Mouse (Mus musculus): ENCODE measurements around the gene Arhgap32.
"Not testable (repeated sequence)": the region's sequence is repeated elsewhere in the genome, so short reads cannot be mapped to it uniquely, and the experiment has no call there.

Arhgap32 gene

DNA sequence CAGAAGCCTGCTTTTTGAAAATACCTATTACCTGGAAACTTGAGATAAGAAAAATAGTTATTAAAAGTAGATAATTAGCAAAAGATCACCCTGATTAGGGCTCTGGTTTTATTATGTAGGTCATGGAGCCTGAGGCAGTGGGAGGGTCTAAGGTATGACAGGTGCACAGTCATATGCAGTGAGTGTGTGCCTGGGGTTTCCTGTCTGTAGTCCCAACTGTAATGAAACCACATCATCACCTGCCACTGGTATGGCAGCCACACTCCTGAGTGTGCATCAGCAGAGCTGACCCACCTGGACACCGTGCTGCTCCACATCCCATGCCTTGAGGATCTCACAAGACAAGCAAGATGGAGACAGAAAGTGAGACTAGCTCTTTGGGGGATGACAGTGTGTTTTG is at the start of gene Arhgap32:
TSS of gene Arhgap32 (plus strand) at position 351 of the 400 bp plus-strand sequence.
- no peak for DNase-seq (ENCODE audit: low spot score)

- DNase-seq (ENCODE audit: low spot score) = no peak
These were observed 43.2 kb upstream of the Arhgap32 start for GRCm38 (mm10) chr9:32072778-32073177.

DNA sequence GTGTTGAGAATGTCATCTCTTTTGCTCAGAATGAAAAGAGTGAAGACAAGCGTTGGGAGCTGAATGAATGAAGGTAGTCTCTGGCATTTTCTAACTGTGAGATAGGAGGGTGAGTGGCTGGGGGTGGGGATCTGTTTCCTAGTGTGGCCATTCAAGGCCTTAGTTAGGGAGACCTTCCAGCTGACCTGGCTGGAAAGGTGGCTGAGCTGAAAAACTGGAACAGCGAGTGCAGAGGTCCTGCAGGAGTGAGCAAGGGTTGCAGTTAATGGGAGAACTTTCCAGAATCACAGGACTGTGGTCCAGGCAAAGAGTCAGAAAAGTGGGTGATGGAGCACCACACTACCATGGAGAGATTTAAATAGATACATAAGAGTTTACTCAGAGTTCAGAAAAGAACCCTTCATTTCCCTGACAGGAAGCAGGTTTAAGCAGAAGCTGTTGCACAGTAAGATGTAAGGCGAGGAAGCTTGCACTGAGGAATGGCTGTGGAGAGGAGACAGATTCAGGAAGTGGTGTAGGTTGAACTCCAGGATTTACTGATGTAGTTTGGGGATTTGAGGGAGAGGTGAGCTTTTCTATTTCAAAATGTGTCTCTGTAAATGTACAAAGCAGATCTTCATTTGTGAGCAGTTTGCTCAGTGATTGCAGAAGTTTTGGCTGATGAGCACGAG is 27.7 kb upstream of the Arhgap32 start:
- DNase-seq (ENCODE audit: low spot score) = no peak

GRCm38 (mm10) chr9:32088882-32089281 is 27.1 kb upstream of the Arhgap32 start:
- DNase-seq (ENCODE audit: low spot score) = no peak

DNA sequence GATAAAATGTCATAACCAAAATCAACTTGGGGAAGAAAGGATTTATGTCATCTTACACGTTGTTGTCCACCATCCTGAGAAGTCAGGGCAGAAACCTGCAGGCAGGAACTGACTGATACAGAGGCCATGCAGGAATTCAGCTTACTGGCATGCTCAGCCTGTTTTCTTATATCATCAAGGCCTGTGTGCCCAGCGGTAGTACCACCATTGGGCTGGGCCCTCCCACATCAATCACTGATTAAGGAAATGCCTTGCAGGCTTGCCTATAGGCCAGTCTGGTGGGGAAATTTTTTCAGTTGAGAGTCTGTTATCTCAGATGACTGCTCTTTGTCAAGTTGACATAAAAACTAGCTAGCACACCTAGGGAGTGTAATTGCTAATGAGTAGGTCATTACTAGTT is 22.5 kb upstream of the Arhgap32 start:
- peak; percentile 13 for DNase-seq (ENCODE audit: low spot score)

DNA sequence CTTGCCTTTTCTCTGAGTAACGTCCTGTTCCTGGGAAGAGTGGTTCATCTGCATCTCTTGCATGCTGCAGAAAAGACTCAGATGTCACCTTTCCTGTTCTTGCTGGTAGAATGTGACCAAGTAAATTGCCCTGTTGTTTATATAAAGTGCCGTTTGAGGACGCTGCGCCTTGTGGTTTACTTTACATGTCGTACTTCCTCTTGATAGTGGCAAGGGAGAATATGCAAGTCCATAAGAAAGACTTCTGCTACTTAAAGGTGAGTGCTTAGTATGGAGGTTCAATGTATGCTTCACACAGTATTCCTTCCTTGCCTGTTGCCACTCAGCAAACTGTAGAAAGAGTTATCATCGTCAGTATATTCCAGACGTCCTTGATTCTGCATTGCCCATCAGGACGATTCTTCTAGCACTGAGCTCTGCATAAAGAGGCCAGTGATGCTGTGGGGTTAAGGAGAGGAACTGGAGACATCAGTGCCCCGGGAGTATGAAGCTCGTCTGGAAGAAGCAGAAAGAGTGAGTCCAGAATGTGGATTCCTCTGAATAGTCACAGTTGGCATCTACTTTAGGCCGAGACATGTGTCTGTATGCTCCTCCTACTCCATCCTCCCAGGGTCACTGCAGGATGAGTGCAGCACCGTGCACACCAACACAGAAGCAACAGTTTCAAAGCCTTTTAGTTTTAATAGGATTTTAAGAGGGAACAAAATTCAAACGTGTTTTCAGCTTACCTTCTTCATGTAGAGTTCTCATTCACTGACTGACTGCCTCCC is 21.4 kb upstream of the Arhgap32 start:
- DNase-seq (ENCODE audit: low spot score) = no peak

- DNase-seq (ENCODE audit: low spot score) = no peak
These were observed 20.4 kb upstream of the Arhgap32 start for GRCm38 (mm10) chr9:32095511-32095910.

GRCm38 (mm10) chr9:32096541-32096940 is 19.4 kb upstream of the Arhgap32 start:
- DNase-seq (ENCODE audit: low spot score) = no peak

GRCm38 (mm10) chr9:32097123-32097522 is 18.8 kb upstream of the Arhgap32 start:
- no peak for DNase-seq (ENCODE audit: low spot score)

- DNase-seq (ENCODE audit: low spot score) = no peak
These were observed 17.3 kb upstream of the Arhgap32 start for GRCm38 (mm10) chr9:32098425-32099155.

- DNase-seq (ENCODE audit: low spot score) = no peak
These were observed 15.4 kb upstream of the Arhgap32 start for GRCm38 (mm10) chr9:32100561-32100960.

- DNase-seq (ENCODE audit: low spot score) = no peak
These were observed 14.4 kb upstream of the Arhgap32 start for GRCm38 (mm10) chr9:32101488-32101887.

GRCm38 (mm10) chr9:32104670-32105069 is 11.3 kb upstream of the Arhgap32 start:
- DNase-seq (ENCODE audit: low spot score) = no peak

GRCm38 (mm10) chr9:32110376-32110775 is 5.6 kb upstream of the Arhgap32 start:
- DNase-seq (ENCODE audit: low spot score) = no peak

GRCm38 (mm10) chr9:32116272-32116671 is 336 bp downstream of the Arhgap32 start:
- no peak for DNase-seq (ENCODE audit: low spot score)

GRCm38 (mm10) chr9:32117876-32118275 is 1.9 kb downstream of the Arhgap32 start:
- DNase-seq (ENCODE audit: low spot score) = no peak

DNA sequence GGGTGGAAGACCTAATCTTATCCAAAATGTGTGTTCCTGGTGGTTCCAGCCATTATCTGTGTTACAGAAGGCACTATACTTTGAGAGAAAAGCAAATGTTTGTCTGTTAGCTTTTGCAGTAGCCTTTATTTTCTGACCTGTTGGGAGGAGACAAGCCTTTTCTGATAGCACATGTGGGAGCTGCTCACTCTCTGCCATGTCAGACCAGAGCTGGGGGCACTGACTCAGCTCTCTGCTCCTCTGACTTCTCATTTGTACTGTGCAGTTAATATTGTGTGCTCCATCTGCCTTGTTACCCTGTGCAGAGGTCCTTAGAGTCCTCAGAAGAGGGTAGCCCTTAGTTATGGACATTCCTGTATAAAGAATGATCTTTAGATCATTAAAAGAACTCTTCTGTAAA is 2.5 kb downstream of the Arhgap32 start:
- DNase-seq (ENCODE audit: low spot score) = no peak

- DNase-seq (ENCODE audit: low spot score) = no peak
These were observed 3.6 kb downstream of the Arhgap32 start for GRCm38 (mm10) chr9:32119586-32119985.

GRCm38 (mm10) chr9:32120162-32120561 is 4.2 kb downstream of the Arhgap32 start:
- no peak for DNase-seq (ENCODE audit: low spot score)

- not testable (repeated sequence) for DNase-seq (ENCODE audit: low spot score)
These were observed 5.3 kb downstream of the Arhgap32 start for GRCm38 (mm10) chr9:32121271-32121670.

DNA sequence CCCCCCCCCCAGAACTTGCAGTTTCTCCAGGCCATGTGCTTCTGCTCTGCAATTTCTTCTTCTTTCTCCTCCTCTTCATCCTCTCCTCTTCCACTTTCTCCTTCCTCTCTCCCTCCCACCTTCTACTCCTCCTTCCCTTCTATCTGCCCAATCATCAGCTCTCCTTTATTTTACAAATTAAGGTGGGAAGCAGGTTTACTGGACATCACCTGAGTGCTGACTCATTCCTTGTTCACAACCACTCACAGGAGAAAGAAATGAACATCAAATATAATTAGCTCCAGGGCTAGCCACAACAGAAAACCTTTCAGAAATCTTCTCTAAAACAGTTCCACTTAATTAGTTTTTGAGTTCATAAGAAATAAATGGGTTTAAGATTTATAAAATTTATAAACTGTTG is 20.3 kb downstream of the Arhgap32 start:
- no peak for DNase-seq (ENCODE audit: low spot score)

GRCm38 (mm10) chr9:32136680-32137295 is 20.9 kb downstream of the Arhgap32 start:
- no peak for DNase-seq (ENCODE audit: low spot score)
